Mouse (Mus musculus): ENCODE results near the gene Slc24a3.

DNA sequence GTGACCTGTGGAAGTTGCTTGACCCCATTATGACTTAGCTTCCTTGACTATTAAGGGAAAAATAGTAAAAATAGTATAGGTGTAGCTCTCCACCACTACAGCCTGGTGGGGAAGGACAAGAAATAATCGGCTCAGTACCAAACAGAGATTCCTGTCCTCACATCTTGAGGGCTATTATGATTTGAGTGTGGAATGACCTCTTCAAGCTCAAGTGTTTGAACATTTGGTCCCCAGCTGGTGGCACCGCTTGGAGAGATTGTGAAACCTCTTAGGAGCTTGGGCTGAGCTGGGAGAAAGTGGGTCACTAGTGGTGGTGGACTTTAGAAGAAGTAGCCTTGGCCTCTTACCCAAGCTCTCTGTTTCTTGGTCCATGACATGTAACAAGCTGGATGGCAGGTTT, 365.5 kb downstream of the Slc24a3 start:
- no peak for TF ChIP-seq CTCF (IDR thresholded peaks at IDR 0.05 in 2 of 3, conservative IDR thresholded peaks at IDR 0.05 in 1 of 3; ENCODE audit: control insufficient read depth in 1 of 3, insufficient read depth in 1 of 3, low read depth in 2 of 3, low read length in 3 of 3, poor library complexity in 1 of 3, severe bottlenecking in 1 of 3)
- no peak for TF ChIP-seq ZC3H11A (IDR thresholded peaks at IDR 0.05; ENCODE audit: low read depth, low read length)
- no peak for TF ChIP-seq MAFK (IDR thresholded peaks at IDR 0.05; ENCODE audit: borderline replicate concordance, low read depth, low read length)
- TF ChIP-seq E2F4 (IDR thresholded peaks at IDR 0.05; ENCODE audit: borderline replicate concordance, low read depth, low read length) = no peak
- TF ChIP-seq NELFE (IDR thresholded peaks at IDR 0.05; ENCODE audit: low read depth, low read length) = no peak
- TF ChIP-seq TCF12 (IDR thresholded peaks at IDR 0.05; ENCODE audit: low read depth, low read length) = no peak
- no peak for TF ChIP-seq JUND (IDR thresholded peaks at IDR 0.05; ENCODE audit: low read depth, low read length)
